Mouse (Mus musculus) heart, postnatal 0 days (tissue): ENCODE data around the gene AI837181. TPM values are rescaled to one million over a fixed set of nuclear protein-coding genes. Genes with fewer than 3 reads are reported as not detected.
A peak's percentile ranks its signal among the peaks of the same experiment; 100 is the strongest.

Experiments
- ATAC-seq: fragments of 200-750 bp; cut with Nextera tagmentation; 2 replicates; pipeline ENCODE4 v1.8.0; 2017; ENCODE audit warnings: low read depth, moderate number of reproducible peaks, moderate library complexity; ENCODE audit not compliant: insufficient read depth
- DNase-seq: peaks from one replicate; pipeline ENCODE4 v3.0.0-alpha.2; 2016; ENCODE audit warnings: low spot score
- H3K27ac ChIP-seq: fragments of 300-500 bp; sonication (generic); 2 replicates; pipeline ENCODE4 v1.5.1; 2014; ENCODE audit warnings: low read depth, mild to moderate bottlenecking
- H3K27me3 ChIP-seq: fragments of 300-500 bp; sonication (generic); 2 replicates; pipeline ENCODE4 v1.6.1; 2014; ENCODE audit warnings: low read length, mixed read lengths; ENCODE audit not compliant: control insufficient read depth, insufficient read depth
- H3K36me3 ChIP-seq: fragments of 300-500 bp; sonication (generic); replicated peaks from 2 replicates; pipeline ENCODE4 v1.6.1; 2014; ENCODE audit warnings: low read length, mixed read lengths; ENCODE audit not compliant: control insufficient read depth, insufficient read depth
- H3K4me1 ChIP-seq: fragments of 300-500 bp; sonication (generic); 2 replicates; pipeline ENCODE4 v1.6.1; 2014; ENCODE audit warnings: antibody characterized with exemption; ENCODE audit not compliant: control insufficient read depth, insufficient read depth
- H3K4me2 ChIP-seq: fragments of 300-500 bp; sonication (generic); 2 replicates; pipeline ENCODE4 v1.6.1; 2014; ENCODE audit warnings: low read depth, mild to moderate bottlenecking, low read length, moderate library complexity
- H3K4me3 ChIP-seq: fragments of 300-500 bp; sonication (generic); 2 replicates; pipeline ENCODE4 v1.5.1; 2014; ENCODE audit warnings: low read depth, low read length
- H3K9ac ChIP-seq: fragments of 300-500 bp; sonication (generic); replicated peaks from 2 replicates; pipeline ENCODE4 v1.6.1; 2014; ENCODE audit warnings: low read depth, low read length, mixed read lengths
- H3K9me3 ChIP-seq: fragments of 300-500 bp; sonication (generic); replicated peaks from 2 replicates; pipeline ENCODE4 v1.6.1; 2016; ENCODE audit warnings: low read length; ENCODE audit not compliant: control insufficient read depth
- CTCF ChIP-seq: IDR thresholded peaks from 2 replicates; pipeline ENCODE4 v1.5.1; 2016; ENCODE audit warnings: antibody characterized with exemption, control low read depth, low read depth
- EP300 ChIP-seq: IDR thresholded peaks from 2 replicates; pipeline ENCODE4 v1.6.1; 2016; ENCODE audit warnings: antibody characterized with exemption, low read depth
- WGBS: fragments of 180-500 bp; shearing (Covaris S2); extraction: QIAGEN DNeasy Blood & Tissue Kit; methylation state at CpG from one replicate; pipeline ENCODE4 v1.1.7; 2014; 5-methylcytosine and 5-hydroxymethylcytosine counted together
- polyA plus RNA-seq: library from polyadenylated mRNA; unstranded; fragments of >200 nt; fragmentation: Nextera tagmentation; extraction: Ambion mirVana; gene quantifications from 2 replicates; pipeline ENCODE4 v1.2.1, GENCODE M21; 2015
- total RNA-seq: library from RNA; depleted of rRNA; stranded (reverse); fragments of >200 nt; gene quantifications from 2 replicates; pipeline ENCODE4 v1.2.3, GENCODE M21; 2014; ENCODE audit warnings: low replicate concordance

AI837181 gene
- total and polyA plus RNA-seq, 2 experiments from 2014 or later: 38.1 to 47.4 TPM

GRCm38 (mm10) chr19:5463791-5464562 lies 39.0 kb downstream of the AI837181 start:
- H3K4me1 ChIP-seq: peaks cover 6% of the 10 kb centered on the region
- ATAC-seq (peak; percentile 67), DNase-seq (peak; percentile 81)
- H3K27ac ChIP-seq: peak overlapping the region; percentile 90
- H3K9me3 ChIP-seq: no peaks in the 10 kb centered on the region
- H3K27me3 ChIP-seq: no peaks in the 10 kb centered on the region
- no peak overlapping the region for H3K9ac ChIP-seq
- WGBS: 19% methylated on average over 15 of the region's 15 CpGs
- peak overlapping the region; percentile 31 for H3K4me3 ChIP-seq
- H3K36me3 ChIP-seq: peaks cover 51% of the 10 kb centered on the region
- peak; percentile 95 for TF ChIP-seq CTCF
- TF ChIP-seq EP300: no peak
- peak overlapping the region; percentile 49 for H3K4me2 ChIP-seq

DNA sequence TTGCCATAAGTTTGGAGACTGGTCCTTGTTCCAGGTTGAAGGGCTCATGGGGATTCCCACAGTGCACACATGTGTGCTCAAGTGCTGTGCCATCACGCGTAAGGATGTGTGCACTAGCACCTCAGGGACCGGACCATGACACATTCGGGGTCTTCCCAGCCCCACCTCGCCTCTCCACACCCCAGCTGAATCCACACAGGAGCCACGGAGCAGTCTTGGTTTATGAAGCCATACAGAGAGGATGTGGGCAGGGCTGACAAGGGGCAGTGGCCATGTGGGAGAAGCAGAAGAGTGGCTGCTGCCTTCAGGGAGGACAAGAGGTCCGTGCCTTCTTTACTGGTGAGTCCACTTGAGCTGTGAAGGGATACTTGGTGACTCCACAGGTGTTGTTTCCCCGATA lies 40.1 kb downstream of the AI837181 start:
- no peaks in the 10 kb centered on the region for H3K27me3 ChIP-seq
- H3K36me3 ChIP-seq: peaks cover 51% of the 10 kb centered on the region
- peak overlapping the region; percentile 49; the same call in 1 of the 2 replicates for H3K4me2 ChIP-seq
- H3K27ac ChIP-seq: peak overlapping the region; percentile 90
- ATAC-seq (no peak), DNase-seq (no peak)
- H3K4me1 ChIP-seq: peaks cover 6% of the 10 kb centered on the region
- TF ChIP-seq EP300 (no peak), CTCF (no peak)
- no peak overlapping the region; the same call in 1 of the 2 replicates for H3K9ac ChIP-seq
- WGBS: 92% methylated on average over 8 of the region's 8 CpGs
- H3K9me3 ChIP-seq: no peaks in the 10 kb centered on the region
- H3K4me3 ChIP-seq: no peak overlapping the region

- Histone ChIP-seq H3K4me3 (no peak overlapping the region), H3K9me3 (no peaks in the 10 kb centered on the region), H3K36me3 (peaks cover 48% of the 10 kb centered on the region), H3K27me3 (no peaks in the 10 kb centered on the region), H3K4me2 (no peak overlapping the region), H3K9ac (no peak overlapping the region), H3K4me1 (no peaks in the 10 kb centered on the region; the same call in 1 of the 2 replicates), H3K27ac (no peak overlapping the region)
- TF ChIP-seq CTCF (no peak), EP300 (no peak)
- ATAC-seq (no peak), DNase-seq (no peak)
- WGBS: 83% methylated on average over 6 of the region's 6 CpGs
Observed at GRCm38 (mm10) chr19:5466916-5467500, 42.1 kb downstream of the AI837181 start.

- no peaks in the 10 kb centered on the region; the same call in 1 of the 2 replicates for H3K4me1 ChIP-seq
- no peak within 1 kb of the TSS for H3K4me2 ChIP-seq
- no peak for ATAC-seq
- H3K27ac ChIP-seq: no peak within 1 kb of the TSS
- no peak within 1 kb of the TSS for H3K9ac ChIP-seq
- H3K27me3 ChIP-seq: no peaks in the 10 kb centered on the region
- H3K4me3 ChIP-seq: no peak within 1 kb of the TSS
- peaks cover 36% of the 10 kb centered on the region for H3K36me3 ChIP-seq
- WGBS: 50% methylated on average over 5 of the region's 5 CpGs
- TF ChIP-seq EP300: no peak
- no peak for TF ChIP-seq CTCF
- no peak for DNase-seq
- H3K9me3 ChIP-seq: no peaks in the 10 kb centered on the region
Observed at GRCm38 (mm10) chr19:5468374-5468773, 43.4 kb downstream of the AI837181 start, which contains the start of gene Ctsw. Gene Ctsw, minus strand, starts transcription at chr19:5468507.

DNA sequence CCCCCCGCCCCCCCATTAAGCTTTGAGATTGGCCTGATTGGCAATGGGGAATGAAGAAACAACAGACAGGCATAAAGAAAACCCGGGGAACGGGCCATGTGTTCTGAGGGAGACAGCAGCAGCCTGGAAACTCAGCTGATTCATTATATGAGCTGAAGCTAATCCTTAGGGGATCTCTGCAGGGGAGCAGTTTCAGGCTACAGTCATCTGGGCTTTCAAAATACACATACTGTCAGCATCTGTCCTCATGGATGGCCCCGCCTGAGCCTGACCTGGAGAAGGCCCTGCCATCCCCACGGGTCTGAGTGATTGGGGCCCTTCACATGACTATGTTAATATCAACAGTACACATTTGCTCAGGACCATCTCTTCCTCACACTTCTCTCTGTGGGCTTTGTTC lies 46.9 kb downstream of the AI837181 start:
- ATAC-seq: no peak
- no peak for DNase-seq
- Histone ChIP-seq H3K9me3 (no peaks in the 10 kb centered on the region), H3K27me3 (no peaks in the 10 kb centered on the region), H3K4me1 (no peaks in the 10 kb centered on the region), H3K4me2 (no peak overlapping the region), H3K36me3 (peaks cover 13% of the 10 kb centered on the region), H3K4me3 (no peak overlapping the region), H3K27ac (no peak overlapping the region), H3K9ac (no peak overlapping the region)
- TF ChIP-seq CTCF: no peak
- TF ChIP-seq EP300: no peak
- WGBS: 46% methylated on average over 5 of the region's 5 CpGs
